Mouse (Mus musculus): ENCODE data around the gene Rnf207.

- TF ChIP-seq CTCF (IDR thresholded peaks at IDR 0.05; ENCODE audit: insufficient read depth, low read depth, low read length): no peak
- no peak for TF ChIP-seq POLR2A (IDR thresholded peaks at IDR 0.05; ENCODE audit: insufficient read depth, low read depth, low read length)
These were observed 45.1 kb downstream of the Rnf207 start, which contains the start of gene Gpr153 for GRCm38 (mm10) chr4:152273621-152274236.
